Mouse (Mus musculus) hindbrain, embryonic 11.5 days (tissue): ENCODE results near the gene Tbc1d14. TPM values are rescaled to one million over a fixed set of nuclear protein-coding genes. Genes with fewer than 3 reads are reported as not detected.

Source experiments
- ATAC-seq: fragments of 200-750 bp; cut with Nextera tagmentation; 2 replicates; pipeline ENCODE4 v1.8.0; 2017; ENCODE audit warnings: mild to moderate bottlenecking, moderate TSS enrichment, moderate library complexity; ENCODE audit not compliant: low FRiP score
- DNase-seq: peaks from one replicate; pipeline ENCODE4 v3.0.0-alpha.2; 2015; ENCODE audit warnings: low spot score
- H3K27ac ChIP-seq: fragments of 300-500 bp; sonication (generic); 2 replicates; pipeline ENCODE4 v1.5.1; 2014; ENCODE audit warnings: mild to moderate bottlenecking, low read depth, low read length
- H3K27me3 ChIP-seq: fragments of 300-500 bp; sonication (generic); 2 replicates; pipeline ENCODE4 v1.6.1; 2014; ENCODE audit warnings: mild to moderate bottlenecking, low read length, moderate library complexity, mixed read lengths; ENCODE audit not compliant: control insufficient read depth, insufficient read depth
- H3K36me3 ChIP-seq: fragments of 300-500 bp; sonication (generic); 2 replicates; pipeline ENCODE4 v1.6.1; 2014; ENCODE audit warnings: mild to moderate bottlenecking, low read length, moderate library complexity, mixed read lengths; ENCODE audit not compliant: control insufficient read depth, insufficient read depth
- H3K4me1 ChIP-seq: fragments of 300-500 bp; sonication (generic); replicated peaks from 2 replicates; pipeline ENCODE4 v1.6.1; 2014; ENCODE audit warnings: low read length, mixed read lengths; ENCODE audit not compliant: control insufficient read depth, insufficient read depth
- H3K4me2 ChIP-seq: fragments of 300-500 bp; sonication (generic); replicated peaks from 2 replicates; pipeline ENCODE4 v1.6.1; 2014; ENCODE audit warnings: mild to moderate bottlenecking, low read depth, low read length
- H3K4me3 ChIP-seq: fragments of 300-500 bp; sonication (generic); 2 replicates; pipeline ENCODE4 v1.5.1; 2014; ENCODE audit warnings: low read depth, low read length
- H3K9ac ChIP-seq: fragments of 300-500 bp; sonication (generic); 2 replicates; pipeline ENCODE4 v1.6.1; 2014; ENCODE audit warnings: low read depth, low read length
- H3K9me3 ChIP-seq: fragments of 300-500 bp; sonication (generic); 2 replicates; pipeline ENCODE4 v1.6.1; 2016; ENCODE audit warnings: low read length; ENCODE audit not compliant: control insufficient read depth
- WGBS: fragments of 180-500 bp; shearing (Covaris S2); extraction: QIAGEN DNeasy Blood & Tissue Kit; methylation state at CpG from one replicate; pipeline ENCODE4 v1.1.7; 2014; 5-methylcytosine and 5-hydroxymethylcytosine counted together
- polyA plus RNA-seq: library from polyadenylated mRNA; unstranded; fragments of >200 nt; fragmentation: Nextera tagmentation; extraction: Ambion mirVana; gene quantifications from 2 replicates; pipeline ENCODE4 v1.2.1, GENCODE M21; 2014

Gene Tbc1d14
- polyA plus RNA-seq: 38.3 and 41.4 TPM in 2 replicates

GRCm38 (mm10) chr5:36593176-36593575 is at the start of gene Tbc1d14:
Gene Tbc1d14 (minus strand): TSS chr5:36593276.
- H3K36me3 ChIP-seq: no peaks in the 10 kb centered on the region
- H3K4me3 ChIP-seq: no peak within 1 kb of the TSS
- no peaks in the 10 kb centered on the region for H3K9me3 ChIP-seq
- 86% methylated on average over 5 of the region's 5 CpGs for WGBS
- H3K27ac ChIP-seq: no peak within 1 kb of the TSS
- no peak within 1 kb of the TSS for H3K4me2 ChIP-seq
- DNase-seq (no peak), ATAC-seq (no peak)
- no peak within 1 kb of the TSS for H3K9ac ChIP-seq
- no peaks in the 10 kb centered on the region for H3K27me3 ChIP-seq
- no peaks in the 10 kb centered on the region for H3K4me1 ChIP-seq

GRCm38 (mm10) chr5:36625612-36626011 is 32.5 kb upstream of the Tbc1d14 start:
- whole genome bisulfite sequencing: 86% methylated on average over 5 of the region's 5 CpGs
- H3K9me3 ChIP-seq: no peaks in the 10 kb centered on the region
- no peaks in the 10 kb centered on the region; the same call in 1 of the 2 replicates for H3K4me1 ChIP-seq
- no peaks in the 10 kb centered on the region for H3K27me3 ChIP-seq
- no peaks in the 10 kb centered on the region for H3K36me3 ChIP-seq
- DNase-seq (no peak), ATAC-seq (no peak)
- H3K9ac ChIP-seq: no peak overlapping the region
- H3K27ac ChIP-seq: no peak overlapping the region
- H3K4me3 ChIP-seq: no peak overlapping the region
- H3K4me2 ChIP-seq: no peak overlapping the region

GRCm38 (mm10) chr5:36623670-36624069 is 30.6 kb upstream of the Tbc1d14 start:
- Histone ChIP-seq H3K4me1 (no peaks in the 10 kb centered on the region; the same call in 1 of the 2 replicates), H3K27ac (no peak overlapping the region), H3K9me3 (no peaks in the 10 kb centered on the region), H3K4me3 (no peak overlapping the region), H3K36me3 (no peaks in the 10 kb centered on the region), H3K4me2 (no peak overlapping the region), H3K27me3 (no peaks in the 10 kb centered on the region), H3K9ac (no peak overlapping the region)
- 95% methylated on average over 5 of the region's 5 CpGs for WGBS
- no peak for DNase-seq
- no peak for ATAC-seq

GRCm38 (mm10) chr5:36621058-36621449 is 28.0 kb upstream of the Tbc1d14 start:
- Histone ChIP-seq H3K36me3 (peaks cover 3% of the 10 kb centered on the region), H3K27me3 (no peaks in the 10 kb centered on the region)
- 85% methylated on average over 5 of the region's 5 CpGs for WGBS

GRCm38 (mm10) chr5:36620409-36621057 is 27.5 kb upstream of the Tbc1d14 start:
- no peak for DNase-seq
- no peaks in the 10 kb centered on the region for H3K27me3 ChIP-seq
- peaks cover 7% of the 10 kb centered on the region for H3K36me3 ChIP-seq
- H3K4me2 ChIP-seq: no peak overlapping the region
- no peak for ATAC-seq
- 89% methylated on average over 8 of the region's 8 CpGs for WGBS
- H3K4me1 ChIP-seq: no peaks in the 10 kb centered on the region
- no peak overlapping the region for H3K4me3 ChIP-seq
- H3K27ac ChIP-seq: no peak overlapping the region; the same call in 1 of the 2 replicates
- no peak overlapping the region for H3K9ac ChIP-seq
- H3K9me3 ChIP-seq: no peaks in the 10 kb centered on the region

More at GRCm38 (mm10) chr5:36621058-36621449, 28.0 kb upstream of the Tbc1d14 start:
- no peaks in the 10 kb centered on the region; the same call in 1 of the 2 replicates for H3K4me1 ChIP-seq
- H3K4me3 ChIP-seq: no peak overlapping the region
- H3K4me2 ChIP-seq: no peak overlapping the region
- H3K9ac ChIP-seq: no peak overlapping the region
- DNase-seq (no peak), ATAC-seq (no peak)
- H3K27ac ChIP-seq: no peak overlapping the region
- no peaks in the 10 kb centered on the region for H3K9me3 ChIP-seq

GRCm38 (mm10) chr5:36618890-36619289 is 25.8 kb upstream of the Tbc1d14 start:
- Histone ChIP-seq H3K27ac (no peak overlapping the region), H3K27me3 (no peaks in the 10 kb centered on the region), H3K4me1 (no peaks in the 10 kb centered on the region), H3K4me2 (no peak overlapping the region), H3K4me3 (no peak overlapping the region), H3K9me3 (no peaks in the 10 kb centered on the region), H3K36me3 (peaks cover 12% of the 10 kb centered on the region), H3K9ac (no peak overlapping the region)
- DNase-seq (no peak), ATAC-seq (no peak)
- WGBS: 93% methylated on average over 5 of the region's 5 CpGs

GRCm38 (mm10) chr5:36618356-36618755 is 25.3 kb upstream of the Tbc1d14 start:
- ATAC-seq: no peak
- 83% methylated on average over 4 of the region's 4 CpGs for WGBS
- H3K36me3 ChIP-seq: peaks cover 12% of the 10 kb centered on the region

GRCm38 (mm10) chr5:36614124-36614523 is 21.0 kb upstream of the Tbc1d14 start:
- H3K4me1 ChIP-seq: no peaks in the 10 kb centered on the region
- H3K4me2 ChIP-seq: no peak overlapping the region
- ATAC-seq (no peak), DNase-seq (no peak)
- H3K27ac ChIP-seq: no peak overlapping the region
- no peak overlapping the region for H3K9ac ChIP-seq
- peaks cover 12% of the 10 kb centered on the region for H3K36me3 ChIP-seq
- no peaks in the 10 kb centered on the region for H3K27me3 ChIP-seq
- WGBS: 84% methylated on average over 4 of the region's 4 CpGs
- H3K9me3 ChIP-seq: no peaks in the 10 kb centered on the region
- no peak overlapping the region for H3K4me3 ChIP-seq

More at GRCm38 (mm10) chr5:36618356-36618755, 25.3 kb upstream of the Tbc1d14 start:
- Histone ChIP-seq H3K9me3 (no peaks in the 10 kb centered on the region), H3K27me3 (no peaks in the 10 kb centered on the region), H3K4me3 (no peak overlapping the region), H3K27ac (no peak overlapping the region), H3K4me2 (no peak overlapping the region), H3K4me1 (no peaks in the 10 kb centered on the region), H3K9ac (no peak overlapping the region)
- DNase-seq: no peak

- H3K27ac ChIP-seq: no peak overlapping the region
- no peak overlapping the region for H3K4me2 ChIP-seq
- H3K4me1 ChIP-seq: no peaks in the 10 kb centered on the region
- 97% methylated on average over 2 of the region's 2 CpGs for WGBS
- H3K27me3 ChIP-seq: no peaks in the 10 kb centered on the region
- no peaks in the 10 kb centered on the region; the same call in 1 of the 2 replicates for H3K36me3 ChIP-seq
- H3K4me3 ChIP-seq: no peak overlapping the region
- no peaks in the 10 kb centered on the region for H3K9me3 ChIP-seq
- no peak for ATAC-seq
- no peak overlapping the region for H3K9ac ChIP-seq
- DNase-seq: no peak
These were observed 15.9 kb upstream of the Tbc1d14 start for GRCm38 (mm10) chr5:36608939-36609499.
